Mouse (Mus musculus) heart, postnatal 0 days (tissue): ENCODE measurements around the gene Ehbp1l1. TPM values are rescaled to one million over a fixed set of nuclear protein-coding genes. Genes with fewer than 3 reads are reported as not detected.

ENCODE experiments used
- ATAC-seq: fragments of 200-750 bp; cut with Nextera tagmentation; 2 replicates; pipeline ENCODE4 v1.8.0; 2017; ENCODE audit warnings: low read depth, moderate number of reproducible peaks, moderate library complexity; ENCODE audit not compliant: insufficient read depth
- DNase-seq: peaks from one replicate; pipeline ENCODE4 v3.0.0-alpha.2; 2016; ENCODE audit warnings: low spot score
- H3K27ac ChIP-seq: fragments of 300-500 bp; sonication (generic); 2 replicates; pipeline ENCODE4 v1.5.1; 2014; ENCODE audit warnings: low read depth, mild to moderate bottlenecking
- H3K27me3 ChIP-seq: fragments of 300-500 bp; sonication (generic); 2 replicates; pipeline ENCODE4 v1.6.1; 2014; ENCODE audit warnings: low read length, mixed read lengths; ENCODE audit not compliant: control insufficient read depth, insufficient read depth
- H3K36me3 ChIP-seq: fragments of 300-500 bp; sonication (generic); replicated peaks from 2 replicates; pipeline ENCODE4 v1.6.1; 2014; ENCODE audit warnings: low read length, mixed read lengths; ENCODE audit not compliant: control insufficient read depth, insufficient read depth
- H3K4me1 ChIP-seq: fragments of 300-500 bp; sonication (generic); 2 replicates; pipeline ENCODE4 v1.6.1; 2014; ENCODE audit warnings: antibody characterized with exemption; ENCODE audit not compliant: control insufficient read depth, insufficient read depth
- H3K4me2 ChIP-seq: fragments of 300-500 bp; sonication (generic); 2 replicates; pipeline ENCODE4 v1.6.1; 2014; ENCODE audit warnings: low read depth, mild to moderate bottlenecking, low read length, moderate library complexity
- H3K4me3 ChIP-seq: fragments of 300-500 bp; sonication (generic); 2 replicates; pipeline ENCODE4 v1.5.1; 2014; ENCODE audit warnings: low read depth, low read length
- H3K9ac ChIP-seq: fragments of 300-500 bp; sonication (generic); replicated peaks from 2 replicates; pipeline ENCODE4 v1.6.1; 2014; ENCODE audit warnings: low read depth, low read length, mixed read lengths
- H3K9me3 ChIP-seq: fragments of 300-500 bp; sonication (generic); replicated peaks from 2 replicates; pipeline ENCODE4 v1.6.1; 2016; ENCODE audit warnings: low read length; ENCODE audit not compliant: control insufficient read depth
- CTCF ChIP-seq: IDR thresholded peaks from 2 replicates; pipeline ENCODE4 v1.5.1; 2016; ENCODE audit warnings: antibody characterized with exemption, control low read depth, low read depth
- EP300 ChIP-seq: IDR thresholded peaks from 2 replicates; pipeline ENCODE4 v1.6.1; 2016; ENCODE audit warnings: antibody characterized with exemption, low read depth
- WGBS: fragments of 180-500 bp; shearing (Covaris S2); extraction: QIAGEN DNeasy Blood & Tissue Kit; methylation state at CpG from one replicate; pipeline ENCODE4 v1.1.7; 2014; 5-methylcytosine and 5-hydroxymethylcytosine counted together
- microRNA-seq: library from miRNA; unstranded; fragments of <30 nt; microRNA quantifications from one replicate; pipeline ENCODE4, GENCODE M21; 2016
- polyA plus RNA-seq: library from polyadenylated mRNA; unstranded; fragments of >200 nt; fragmentation: Nextera tagmentation; extraction: Ambion mirVana; gene quantifications from 2 replicates; pipeline ENCODE4 v1.2.1, GENCODE M21; 2015
- total RNA-seq: library from RNA; depleted of rRNA; stranded (reverse); fragments of >200 nt; gene quantifications from 2 replicates; pipeline ENCODE4 v1.2.3, GENCODE M21; 2014; ENCODE audit warnings: low replicate concordance; rRNA removed

Ehbp1l1 gene
- total and polyA plus RNA-seq, 2 experiments from 2014 or later = 111 to 113 TPM

- Histone ChIP-seq H3K4me2 (peak overlapping the region; percentile 62), H3K9me3 (no peaks in the 10 kb centered on the region), H3K9ac (no peak overlapping the region), H3K36me3 (peaks cover 49% of the 10 kb centered on the region), H3K4me1 (peaks cover 5% of the 10 kb centered on the region; the same call in 1 of the 2 replicates), H3K27me3 (no peaks in the 10 kb centered on the region), H3K27ac (peak overlapping the region; percentile 84), H3K4me3 (peak overlapping the region; percentile 60)
- no peak for ATAC-seq
- TF ChIP-seq CTCF = no peak
- no peak for TF ChIP-seq EP300
- 60% methylated on average over 8 of the region's 8 CpGs for WGBS
- DNase-seq = no peak
These were observed 63.8 kb downstream of the Ehbp1l1 start for GRCm38 (mm10) chr19:5662310-5662709.

GRCm38 (mm10) chr19:5660942-5661751 lies 65.0 kb downstream of the Ehbp1l1 start:
- TF ChIP-seq CTCF = no peak
- TF ChIP-seq EP300 = no peak
- H3K4me1 ChIP-seq = peaks cover 5% of the 10 kb centered on the region; the same call in 1 of the 2 replicates
- H3K36me3 ChIP-seq = peaks cover 47% of the 10 kb centered on the region
- ATAC-seq (no peak), DNase-seq (no peak)
- no peaks in the 10 kb centered on the region for H3K9me3 ChIP-seq
- H3K9ac ChIP-seq = no peak overlapping the region; the same call in 1 of the 2 replicates
- peak overlapping the region; percentile 27 for H3K4me3 ChIP-seq
- no peaks in the 10 kb centered on the region for H3K27me3 ChIP-seq
- peak overlapping the region; percentile 84 for H3K27ac ChIP-seq
- H3K4me2 ChIP-seq = peak overlapping the region; percentile 62
- WGBS = 54% methylated on average over 16 of the region's 16 CpGs

Small RNA genes within 50 kb of the gene (microRNA-seq; reads per million reads assigned to microRNA genes)
- not detected for gene Mir6987

Other genes with a start within 250 kb of the Ehbp1l1 start
- 45.8 and 62.4 TPM in 2 replicates for gene Mus81, start 237.9 kb downstream of the Ehbp1l1 start, total RNA-seq
- 35.8 and 36.8 TPM in 2 replicates for gene Mus81, start 237.9 kb downstream of the Ehbp1l1 start, polyA plus RNA-seq
- gene Cfl1, start 235.9 kb downstream of the Ehbp1l1 start, total RNA-seq = 448 and 685 TPM in 2 replicates
- 948 and 963 TPM in 2 replicates for gene Cfl1, start 235.9 kb downstream of the Ehbp1l1 start, polyA plus RNA-seq
- gene 1700020D05Rik, start 222.5 kb downstream of the Ehbp1l1 start, total RNA-seq = not detected in 2 replicates
- gene 1700020D05Rik, start 222.5 kb downstream of the Ehbp1l1 start, polyA plus RNA-seq = not detected in 2 replicates
- gene Snx32, start 215.8 kb downstream of the Ehbp1l1 start, total RNA-seq = 8.6 and 22.6 TPM in 2 replicates
- 9.1 and 9.3 TPM in 2 replicates for gene Snx32, start 215.8 kb downstream of the Ehbp1l1 start, polyA plus RNA-seq
- not detected in 2 replicates for gene Ovol1, start 165.7 kb downstream of the Ehbp1l1 start, total RNA-seq
- 0.05 TPM in 1 of 2 replicates, not detected in the other for gene Ovol1, start 165.7 kb downstream of the Ehbp1l1 start, polyA plus RNA-seq
- 5.8 and 12.9 TPM in 2 replicates for gene Ap5b1, start 158.3 kb downstream of the Ehbp1l1 start, total RNA-seq
- 1.7 and 2.0 TPM in 2 replicates for gene Ap5b1, start 158.3 kb downstream of the Ehbp1l1 start, polyA plus RNA-seq
- gene Rnaseh2c, start 124.4 kb downstream of the Ehbp1l1 start, total RNA-seq = 42.4 and 57.6 TPM in 2 replicates
- 50.7 and 51.8 TPM in 2 replicates for gene Rnaseh2c, start 124.4 kb downstream of the Ehbp1l1 start, polyA plus RNA-seq
- 55.4 and 164 TPM in 2 replicates for gene Kat5, start 116.1 kb downstream of the Ehbp1l1 start, total RNA-seq
- 27.0 and 29.7 TPM in 2 replicates for gene Kat5, start 116.1 kb downstream of the Ehbp1l1 start, polyA plus RNA-seq
- gene Rela, start 88.8 kb downstream of the Ehbp1l1 start, total RNA-seq = 26.3 and 49.5 TPM in 2 replicates
- 22.9 and 23.6 TPM in 2 replicates for gene Rela, start 88.8 kb downstream of the Ehbp1l1 start, polyA plus RNA-seq
- 33.2 and 37.8 TPM in 2 replicates for gene Sipa1, start 62.6 kb downstream of the Ehbp1l1 start, total RNA-seq
- gene Sipa1, start 62.6 kb downstream of the Ehbp1l1 start, polyA plus RNA-seq = 12.3 and 14.0 TPM in 2 replicates
- 43.5 and 51.5 TPM in 2 replicates for gene Map3k11, start 37.6 kb downstream of the Ehbp1l1 start, total RNA-seq
- gene Map3k11, start 37.6 kb downstream of the Ehbp1l1 start, polyA plus RNA-seq = 16.3 and 17.0 TPM in 2 replicates
- 27.0 and 35.9 TPM in 2 replicates for gene Pcnx3, start 37.4 kb downstream of the Ehbp1l1 start, total RNA-seq
- 6.1 and 6.7 TPM in 2 replicates for gene Pcnx3, start 37.4 kb downstream of the Ehbp1l1 start, polyA plus RNA-seq
- gene Kcnk7, start 21.9 kb downstream of the Ehbp1l1 start, total RNA-seq = not detected in 2 replicates
- gene Kcnk7, start 21.9 kb downstream of the Ehbp1l1 start, polyA plus RNA-seq = 0.30 and 0.34 TPM in 2 replicates
- gene Fam89b, start 3.3 kb upstream of the Ehbp1l1 start, total RNA-seq = 118 and 140 TPM in 2 replicates
- gene Fam89b, start 3.3 kb upstream of the Ehbp1l1 start, polyA plus RNA-seq = 74.8 and 76.6 TPM in 2 replicates
- gene Ltbp3, start 14.6 kb upstream of the Ehbp1l1 start, total RNA-seq = 60.0 and 73.4 TPM in 2 replicates
- gene Ltbp3, start 14.6 kb upstream of the Ehbp1l1 start, polyA plus RNA-seq = 15.4 and 16.3 TPM in 2 replicates
- 78.0 and 82.4 TPM in 2 replicates for gene Scyl1, start 45.1 kb upstream of the Ehbp1l1 start, total RNA-seq
- gene Scyl1, start 45.1 kb upstream of the Ehbp1l1 start, polyA plus RNA-seq = 46.1 and 47.1 TPM in 2 replicates
- gene Frmd8, start 149.0 kb upstream of the Ehbp1l1 start, total RNA-seq = 29.1 and 53.8 TPM in 2 replicates
- 12.8 and 14.9 TPM in 2 replicates for gene Frmd8, start 149.0 kb upstream of the Ehbp1l1 start, polyA plus RNA-seq
- 3.1 and 4.8 TPM in 2 replicates for gene Slc25a45, start 151.5 kb upstream of the Ehbp1l1 start, total RNA-seq
- 2.8 and 2.9 TPM in 2 replicates for gene Slc25a45, start 151.5 kb upstream of the Ehbp1l1 start, polyA plus RNA-seq
- gene Tigd3, start 167.8 kb upstream of the Ehbp1l1 start, total RNA-seq = 0.81 and 3.3 TPM in 2 replicates
- 0.85 and 0.91 TPM in 2 replicates for gene Tigd3, start 167.8 kb upstream of the Ehbp1l1 start, polyA plus RNA-seq
- gene Dpf2, start 186.7 kb upstream of the Ehbp1l1 start, total RNA-seq = 57.8 and 91.8 TPM in 2 replicates
- gene Dpf2, start 186.7 kb upstream of the Ehbp1l1 start, polyA plus RNA-seq = 60.5 and 61.4 TPM in 2 replicates
- gene Cdc42ep2, start 198.5 kb upstream of the Ehbp1l1 start, total RNA-seq = 15.7 and 17.4 TPM in 2 replicates
- gene Cdc42ep2, start 198.5 kb upstream of the Ehbp1l1 start, polyA plus RNA-seq = 8.8 and 9.5 TPM in 2 replicates
- 44.7 and 64.3 TPM in 2 replicates for gene Pola2, start 237.9 kb upstream of the Ehbp1l1 start, total RNA-seq
- 32.7 and 34.1 TPM in 2 replicates for gene Pola2, start 237.9 kb upstream of the Ehbp1l1 start, polyA plus RNA-seq